Comparison of ENCODE assay signal across 9 mouse cellular contexts in the genomic region with DNA sequence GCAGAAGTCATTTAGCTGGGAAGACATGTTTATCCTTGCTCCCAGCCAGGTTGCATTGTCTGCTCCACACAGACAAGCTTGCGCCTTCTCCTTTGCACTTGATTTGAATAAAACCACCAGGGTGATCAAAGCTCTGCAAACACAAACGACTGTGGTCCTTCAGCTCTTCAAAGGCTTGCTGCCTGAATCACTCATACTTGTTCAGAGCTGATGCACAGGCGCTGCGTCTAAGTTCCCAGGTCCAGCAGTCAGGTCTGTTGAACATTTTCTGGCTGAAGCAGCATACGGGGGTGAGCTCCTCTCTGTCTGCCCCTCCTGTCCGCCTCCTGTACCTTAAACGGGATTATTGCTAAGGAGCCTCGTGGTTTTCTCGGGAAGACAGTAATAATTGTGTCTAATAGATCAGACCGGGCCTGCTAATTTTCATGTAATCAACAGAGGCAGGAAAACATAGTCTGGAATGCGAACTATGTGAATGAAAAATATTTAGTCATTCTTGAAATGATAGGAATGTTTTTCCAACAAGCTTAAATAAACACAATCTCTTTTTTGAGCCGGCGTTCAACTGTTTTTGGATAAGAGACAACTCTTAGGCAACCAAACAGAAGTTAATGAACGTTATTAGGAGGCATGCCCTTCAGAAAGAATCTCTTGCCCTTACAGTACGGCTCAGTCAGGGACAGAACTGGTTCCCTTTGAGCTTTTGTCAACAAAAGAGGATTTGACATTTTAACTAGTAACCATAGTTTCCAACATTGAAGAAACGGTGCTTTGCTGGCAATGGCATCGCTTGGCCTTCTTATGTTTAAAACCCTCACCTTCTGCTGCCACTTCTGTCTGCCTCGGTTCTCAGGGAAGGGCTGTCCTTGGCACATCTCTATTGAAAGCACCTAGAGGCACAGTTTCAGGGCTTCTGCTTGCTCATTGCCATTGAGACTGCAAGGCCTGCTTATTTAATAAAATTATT.
DNase-seq lines count a peak whose midpoint lies in the region; ATAC-seq lines count a peak whose summit lies in the region.
"Had no signal": no experiment of that assay in that cellular context is flagged by ENCODE, and none has a peak within 500 bp of the region (broad histone marks: within the 10 kb centered on the region; RNA-seq: fewer than 3 reads in every experiment).

No protein-coding gene starts in this region.

- H3K9ac ChIP-seq in kidney, embryonic 15.5 days: no peak overlapping the region
- H3K9ac ChIP-seq in kidney, embryonic 14.5 days (ENCODE audit: low read depth, low read length): no peak overlapping the region
- H3K9ac ChIP-seq in midbrain, embryonic 12.5 days (replicated peaks): no peak overlapping the region

- H3K36me3 ChIP-seq in kidney, embryonic 15.5 days: peaks cover 14% of the 10 kb centered on the region
- peaks cover 4% of the 10 kb centered on the region; the same call in 1 of the 2 replicates for H3K36me3 ChIP-seq in kidney, embryonic 14.5 days (ENCODE audit: control insufficient read depth, insufficient read depth, low read length)
- H3K36me3 ChIP-seq in midbrain, embryonic 12.5 days: peaks cover 4% of the 10 kb centered on the region; the same call in 1 of the 2 replicates

- H3K4me1 ChIP-seq in kidney, embryonic 15.5 days: peaks cover 26% of the 10 kb centered on the region
- peaks cover 9% of the 10 kb centered on the region; the same call in 1 of the 2 replicates for H3K4me1 ChIP-seq in kidney, embryonic 14.5 days (ENCODE audit: control insufficient read depth, insufficient read depth, low read length)
- peaks cover 5% of the 10 kb centered on the region; the same call in 1 of the 2 replicates for H3K4me1 ChIP-seq in midbrain, embryonic 12.5 days

- no peaks in the 10 kb centered on the region for H3K9me3 ChIP-seq in kidney, embryonic 15.5 days (replicated peaks)
- no peaks in the 10 kb centered on the region for H3K9me3 ChIP-seq in kidney, embryonic 14.5 days (ENCODE audit: control insufficient read depth, low read length)
- H3K9me3 ChIP-seq in midbrain, embryonic 12.5 days: no peaks in the 10 kb centered on the region

- H3K4me3 ChIP-seq in kidney, embryonic 15.5 days (replicated peaks): no peak overlapping the region
- H3K4me3 ChIP-seq in kidney, embryonic 14.5 days (ENCODE audit: low read length): no peak overlapping the region
- H3K4me3 ChIP-seq in midbrain, embryonic 12.5 days: no peak overlapping the region

- H3K27me3 ChIP-seq in kidney, embryonic 15.5 days: no peaks in the 10 kb centered on the region
- no peaks in the 10 kb centered on the region for H3K27me3 ChIP-seq in kidney, embryonic 14.5 days (ENCODE audit: control insufficient read depth, insufficient read depth, low read length)
- H3K27me3 ChIP-seq in midbrain, embryonic 12.5 days: no peaks in the 10 kb centered on the region

- ATAC-seq in kidney, embryonic 15.5 days (replicated peaks; ENCODE audit: low FRiP score): no peak; the same call in 1 of the 2 replicates
- no peak; the same call in 1 of the 2 replicates for ATAC-seq in kidney, embryonic 14.5 days (ENCODE audit: low FRiP score, low TSS enrichment)
- no peak for ATAC-seq in midbrain, embryonic 12.5 days (ENCODE audit: low FRiP score, low read depth)

- 43% methylated on average over 18 of the region's 18 CpGs for WGBS in kidney, embryonic 15.5 days
- 47% methylated on average over 18 of the region's 18 CpGs for WGBS in kidney, embryonic 14.5 days
- WGBS in midbrain, embryonic 12.5 days: 45% methylated on average over 18 of the region's 18 CpGs

- peak overlapping the region; percentile 66 for H3K27ac ChIP-seq in kidney, embryonic 15.5 days
- H3K27ac ChIP-seq in kidney, embryonic 14.5 days (ENCODE audit: low read depth, low read length): no peak overlapping the region; the same call in 1 of the 2 replicates
- 0 out of 2 replicates have a peak overlapping the region, but pooled peaks have one; percentile 8 for H3K27ac ChIP-seq in midbrain, embryonic 12.5 days (replicated peaks)

- no peak overlapping the region for H3K4me2 ChIP-seq in kidney, embryonic 15.5 days
- no peak overlapping the region for H3K4me2 ChIP-seq in kidney, embryonic 14.5 days (replicated peaks; ENCODE audit: low read depth, low read length)
- H3K4me2 ChIP-seq in midbrain, embryonic 12.5 days (replicated peaks): no peak overlapping the region

- DNase-seq in adrenal gland, adult 2 months: peak; percentile 16
- DNase-seq in adrenal gland, adult 18-20 months (ENCODE audit: low spot score in 2 of 2): no peak
- DNase-seq in heart, adult 9 months (ENCODE audit: low spot score in 2 of 2): peak; percentile 23 to 39
- no peak for DNase-seq in ovary, adult 18-20 months (ENCODE audit: low spot score)
- no peak for DNase-seq in layer of hippocampus, adult 11-12 months (ENCODE audit: low spot score)
- DNase-seq: thymus, postnatal 14 days had no signal

Comparison
In these comparisons a context has a peak if more than half of its experiments do, and no peak if none do; other contexts are left out.
1. DNase-seq: peak in adrenal gland, adult 2 months (single experiment) and heart, adult 9 months (2 of 2); none in adrenal gland, adult 18-20 months (0 of 2), ovary, adult 18-20 months (single experiment) and layer of hippocampus, adult 11-12 months (single experiment).